Mouse (Mus musculus) heart, adult 2 months (tissue): Measurements from ENCODE around the gene Cltb. TPM values are rescaled to one million over a fixed set of nuclear protein-coding genes. Genes with fewer than 3 reads are reported as not detected.

ENCODE experiments used
- DNase-seq, 2 experiments: peaks; one replicate each; pipeline ENCODE4 v3.0.0; 2021
- H3K27ac ChIP-seq: fragments of 200-600 bp; 2 replicates; pipeline ENCODE4 v1.8.1; 2022
- H3K27me3 ChIP-seq: fragments of 200-500 bp; 2 replicates; pipeline ENCODE4 v1.6.1; 2012; ENCODE audit warnings: mild to moderate bottlenecking, low read length, inconsistent platforms, mixed read lengths; ENCODE audit not compliant: control insufficient read depth, insufficient read depth
- H3K36me3 ChIP-seq: fragments of 200-500 bp; 2 replicates; pipeline ENCODE4 v1.6.1; 2012; ENCODE audit warnings: low read length, inconsistent platforms; ENCODE audit not compliant: control insufficient read depth, insufficient read depth
- H3K4me1 ChIP-seq: fragments of 200-500 bp; 2 replicates; pipeline ENCODE4 v1.6.1; 2011; ENCODE audit warnings: low read length; ENCODE audit not compliant: control insufficient read depth, insufficient read depth
- H3K4me3 ChIP-seq: fragments of 200-600 bp; 2 replicates; pipeline ENCODE4 v1.8.1; 2022
- H3K79me2 ChIP-seq: fragments of 200-500 bp; replicated peaks from 2 replicates; pipeline ENCODE4 v1.6.1; 2012; ENCODE audit warnings: mild to moderate bottlenecking, inconsistent platforms, low read length, moderate library complexity, mixed read lengths; ENCODE audit not compliant: control insufficient read depth, insufficient read depth
- H3K9ac ChIP-seq: fragments of 200-500 bp; 2 replicates; pipeline ENCODE4 v1.6.1; 2012; ENCODE audit warnings: low read depth, mild to moderate bottlenecking, control low read depth, inconsistent platforms, low read length, mixed read lengths
- CTCF ChIP-seq: fragments of 200-600 bp; IDR thresholded peaks from 2 replicates; pipeline ENCODE4 v1.8.1; 2022; ENCODE audit warnings: antibody characterized with exemption, mild to moderate bottlenecking, moderate library complexity
- EP300 ChIP-seq: fragments of 200-500 bp; IDR thresholded peaks from 2 replicates; pipeline ENCODE4 v1.6.1; 2011; ENCODE audit warnings: low read depth, low read length, control low read depth; ENCODE audit not compliant: insufficient read depth
- POLR2A ChIP-seq: fragments of 200-500 bp; IDR thresholded peaks from 2 replicates; pipeline ENCODE4 v1.6.1; 2011; ENCODE audit warnings: mild to moderate bottlenecking, low read depth, low read length, control low read depth; ENCODE audit not compliant: insufficient read depth
- WGBS: fragments of 180-500 bp; shearing (Covaris S2); methylation state at CpG from one replicate; pipeline ENCODE4 v1.1.7; 2018; 5-methylcytosine and 5-hydroxymethylcytosine counted together
- intact Hi-C: fragments of 180-260 bp; cut with DNase I; formaldehyde crosslinking; loops from one replicate; pipeline ENCODE4 v1.15.1; 2025
- polyA plus RNA-seq: library from polyadenylated mRNA; depleted of rRNA; stranded (reverse); fragments of >200 nt; gene quantifications from 2 replicates; pipeline ENCODE4 v1.2.3, GENCODE M21; 2012
- total RNA-seq, 2 experiments: library from RNA; stranded (reverse); gene quantifications; 2 replicates each; pipeline ENCODE4 v1.2.3; 2021

Cltb gene
- total and polyA plus RNA-seq, 3 experiments = 64.1 to 105 (median 96.6) TPM

GRCm38 (mm10) chr13:54582126-54582525 is 29.0 kb downstream of the Cltb start:
- TF ChIP-seq POLR2A = no peak
- no peak for TF ChIP-seq EP300
- no peak for TF ChIP-seq CTCF
- Histone ChIP-seq H3K9ac (no peak overlapping the region), H3K79me2 (no peaks in the 10 kb centered on the region), H3K4me1 (peaks cover 7% of the 10 kb centered on the region), H3K27ac (peak overlapping the region; percentile 20), H3K4me3 (no peak overlapping the region), H3K27me3 (no peaks in the 10 kb centered on the region), H3K36me3 (0 out of 2 replicates have a peak, but pooled peaks cover 2% of the 10 kb centered on the region)
- DNase-seq = no peak
- 49% methylated on average over 10 of the region's 10 CpGs for WGBS
- intact Hi-C loops = no loop called here

- no peaks in the 10 kb centered on the region for H3K79me2 ChIP-seq
- intact Hi-C loops = no loop called here
- 0 out of 2 replicates have a peak, but pooled peaks cover 2% of the 10 kb centered on the region for H3K36me3 ChIP-seq
- WGBS = 69% methylated on average over 2 of the region's 2 CpGs
- no peak overlapping the region for H3K9ac ChIP-seq
- TF ChIP-seq CTCF (no peak), EP300 (no peak), POLR2A (no peak)
- no peak overlapping the region for H3K27ac ChIP-seq
- H3K27me3 ChIP-seq = no peaks in the 10 kb centered on the region
- DNase-seq = no peak
- H3K4me1 ChIP-seq = peaks cover 7% of the 10 kb centered on the region
- no peak overlapping the region for H3K4me3 ChIP-seq
These were observed 29.8 kb downstream of the Cltb start for GRCm38 (mm10) chr13:54581385-54581784.

- no peak overlapping the region for H3K4me3 ChIP-seq
- no peak overlapping the region for H3K9ac ChIP-seq
- H3K27ac ChIP-seq = no peak overlapping the region; the same call in 1 of the 2 replicates
- no peaks in the 10 kb centered on the region for H3K79me2 ChIP-seq
- WGBS = 76% methylated on average over 21 of the region's 21 CpGs
- H3K36me3 ChIP-seq = 0 out of 2 replicates have a peak, but pooled peaks cover 2% of the 10 kb centered on the region
- no peak for TF ChIP-seq EP300
- TF ChIP-seq POLR2A = no peak
- no peak for TF ChIP-seq CTCF
- H3K4me1 ChIP-seq = peaks cover 6% of the 10 kb centered on the region
- intact Hi-C loops = no loop called here
- DNase-seq = peak in 1 of 2 experiments; percentile 60
- H3K27me3 ChIP-seq = no peaks in the 10 kb centered on the region
These were observed 33.3 kb downstream of the Cltb start for GRCm38 (mm10) chr13:54577652-54578507.

- intact Hi-C loops = loop anchor here (1.0 kb wide), 2 partner anchors 15 to 46 kb away; partner anchors contain the start of genes Faf2, Higd2a and Nop16
These were observed 35.7 kb downstream of the Cltb start for GRCm38 (mm10) chr13:54575489-54575888.

GRCm38 (mm10) chr13:54574854-54575481 is 36.2 kb downstream of the Cltb start, which contains the start of gene Arl10:
TSS of gene Arl10 (plus strand) at chr13:54575015.
- intact Hi-C loops = loop anchor here (1.0 kb wide), 2 partner anchors 15 to 46 kb away; partner anchors contain the start of genes Faf2, Higd2a and Nop16
- Histone ChIP-seq H3K27me3 (no peaks in the 10 kb centered on the region), H3K36me3 (no peaks in the 10 kb centered on the region), H3K79me2 (no peaks in the 10 kb centered on the region), H3K27ac (peak within 1 kb of the TSS; percentile 66), H3K4me3 (peak within 1 kb of the TSS; percentile 92), H3K4me1 (peaks cover 1% of the 10 kb centered on the region; the same call in 1 of the 2 replicates), H3K9ac (peak within 1 kb of the TSS; percentile 90)
- under 1% methylated on average over 55 of the region's 55 CpGs for WGBS
- DNase-seq = peak; percentile 88
- TF ChIP-seq EP300 (no peak), CTCF (peak; percentile 41; the same call in 1 of the 2 replicates), POLR2A (peak; percentile 58; the same call in 1 of the 2 replicates)

More at GRCm38 (mm10) chr13:54575489-54575888, 35.7 kb downstream of the Cltb start:
- WGBS = 4% methylated on average over 19 of the region's 19 CpGs
- Histone ChIP-seq H3K4me3 (peak overlapping the region; percentile 92), H3K79me2 (no peaks in the 10 kb centered on the region), H3K4me1 (peaks cover 1% of the 10 kb centered on the region; the same call in 1 of the 2 replicates), H3K36me3 (no peaks in the 10 kb centered on the region), H3K27ac (peak overlapping the region; percentile 66), H3K9ac (peak overlapping the region; percentile 90), H3K27me3 (no peaks in the 10 kb centered on the region)
- DNase-seq = peak in 1 of 2 experiments; percentile 43
- TF ChIP-seq POLR2A (no peak), EP300 (no peak), CTCF (no peak)

GRCm38 (mm10) chr13:54572621-54573020 is 38.5 kb downstream of the Cltb start:
- no peak for DNase-seq
- H3K4me3 ChIP-seq = no peak overlapping the region
- no peaks in the 10 kb centered on the region for H3K79me2 ChIP-seq
- TF ChIP-seq CTCF (no peak), EP300 (no peak), POLR2A (no peak)
- H3K27ac ChIP-seq = no peak overlapping the region
- H3K9ac ChIP-seq = no peak overlapping the region
- intact Hi-C loops = no loop called here
- 82% methylated on average over 4 of the region's 4 CpGs for WGBS
- no peaks in the 10 kb centered on the region for H3K27me3 ChIP-seq
- peaks cover 1% of the 10 kb centered on the region; the same call in 1 of the 2 replicates for H3K4me1 ChIP-seq
- H3K36me3 ChIP-seq = no peaks in the 10 kb centered on the region
